Mouse (Mus musculus): ENCODE measurements around the gene Fancd2. TPM values are rescaled to one million over a fixed set of nuclear protein-coding genes. Genes with fewer than 3 reads are reported as not detected.

Gene Fancd2
- polyA plus RNA-seq (2014; fragmentation: Illumina TruSeq; extraction: RNeasy Lipid Tissue Mini Kit (QIAGEN cat#74804); ENCODE audit: low read depth, low replicate concordance) = 1.2 TPM

DNA sequence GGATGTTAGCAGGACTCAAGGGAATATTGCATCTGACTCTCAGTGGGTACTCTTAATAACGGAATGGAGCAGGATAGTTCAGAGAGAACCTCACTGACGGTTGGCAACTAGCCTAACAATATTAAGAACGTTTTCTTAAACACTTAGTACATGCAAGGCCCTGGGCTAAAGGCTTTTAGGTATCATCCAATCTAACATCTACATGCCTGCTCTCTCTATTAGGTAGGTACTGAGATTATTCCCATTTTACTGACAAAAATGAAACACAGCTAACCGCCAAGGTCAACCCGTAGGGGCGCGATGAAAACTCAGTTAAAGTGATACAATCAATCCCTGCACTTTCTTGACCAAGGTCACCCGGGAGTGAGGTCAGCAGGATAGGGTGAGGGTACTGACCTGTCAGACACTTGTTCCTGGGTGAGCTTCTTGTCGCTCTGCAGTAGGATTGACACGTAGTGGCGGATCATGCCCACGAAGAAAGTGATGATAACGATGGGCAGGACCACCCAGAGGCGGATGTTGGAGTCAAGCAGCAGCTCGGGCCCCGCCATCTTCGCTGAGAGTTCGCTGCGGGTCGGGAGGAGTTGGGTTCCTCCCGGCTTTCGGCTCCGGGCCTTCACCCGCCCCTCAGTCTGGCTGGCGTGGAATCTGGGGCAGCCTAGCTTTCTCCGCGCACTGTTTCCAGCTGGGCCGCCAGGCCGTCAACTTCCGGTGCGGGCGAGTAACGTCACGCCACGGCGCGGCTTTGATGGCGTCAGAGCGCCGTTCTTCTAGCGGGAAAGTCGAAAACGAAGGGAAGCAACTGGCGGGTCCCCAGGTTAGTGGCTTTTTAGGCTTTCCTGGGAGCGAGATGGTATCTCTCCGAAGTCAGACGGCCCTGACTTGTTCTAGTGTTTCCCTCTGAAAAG lies at the start of gene Fancd2, which contains the start of gene Emc3:
Gene Fancd2, plus strand, starts transcription at position 751 of the 908 bp plus-strand sequence.
Gene Emc3, minus strand, starts transcription at position 721 of the 908 bp plus-strand sequence.

DNA sequence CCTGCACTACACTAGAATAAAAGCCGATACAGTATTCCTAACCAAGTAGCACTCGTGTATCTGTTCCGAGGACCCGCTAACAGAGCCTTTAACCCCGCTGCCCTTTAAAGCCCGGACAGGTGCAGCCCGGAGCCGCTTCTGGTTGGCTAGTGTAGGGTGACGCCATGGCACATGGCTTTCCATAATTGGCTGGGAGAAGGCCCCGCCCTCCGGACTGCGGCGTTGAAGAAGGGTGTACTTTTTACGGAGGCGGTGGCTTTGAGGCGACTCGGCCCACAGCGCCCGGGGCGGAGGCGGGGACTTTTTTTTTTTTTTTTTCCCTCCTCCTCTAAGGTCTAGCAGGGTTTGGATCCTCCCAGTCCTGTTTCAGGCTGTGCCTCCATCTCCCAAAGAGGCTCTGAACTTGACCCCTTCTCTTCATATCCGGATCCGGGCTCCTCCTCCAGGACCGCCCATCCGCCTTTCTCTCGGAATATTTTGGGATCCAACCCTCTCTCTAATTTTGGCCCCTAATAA lies 48.3 kb upstream of the Fancd2 start, which contains the start of gene Creld1:
Gene Creld1, plus strand, starts transcription at position 198 of the 516 bp plus-strand sequence.

DNA sequence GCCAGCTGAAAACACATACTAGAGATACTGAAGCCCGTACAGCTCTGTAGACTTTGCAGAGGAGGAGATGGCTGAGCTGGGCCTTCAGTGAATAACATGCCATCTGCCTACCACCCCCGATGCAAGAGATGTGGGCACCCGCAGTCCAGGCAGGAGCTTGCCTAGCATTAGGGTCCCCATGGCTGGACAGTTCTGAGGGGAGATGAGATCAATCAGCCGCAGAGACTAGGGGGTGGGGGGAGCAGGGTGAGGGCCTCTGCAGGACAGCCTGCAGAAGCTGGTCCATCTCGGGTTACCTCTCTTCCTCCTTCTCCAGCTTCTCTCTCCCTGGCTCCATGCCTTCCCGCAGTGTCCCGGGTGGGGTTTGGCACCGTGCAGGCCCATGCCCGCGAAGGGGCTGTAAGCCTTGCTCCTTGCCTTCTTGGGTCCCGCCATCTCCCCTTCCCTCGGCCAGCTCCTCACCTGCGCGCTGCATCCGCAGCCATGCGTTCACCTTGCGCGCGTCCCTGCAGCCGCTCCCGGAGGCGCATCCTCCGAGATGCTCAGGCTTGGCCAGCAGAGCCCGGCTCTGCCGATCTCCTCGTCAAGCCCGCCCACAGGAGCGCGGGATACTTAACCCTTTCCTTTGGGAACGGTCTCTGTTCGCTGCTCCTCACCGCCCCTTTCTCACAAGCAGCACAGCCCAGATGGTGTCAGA lies 29.9 kb upstream of the Fancd2 start, which contains the start of gene Prrt3:
Gene Prrt3, minus strand, starts transcription at position 544 of the 697 bp plus-strand sequence.

DNA sequence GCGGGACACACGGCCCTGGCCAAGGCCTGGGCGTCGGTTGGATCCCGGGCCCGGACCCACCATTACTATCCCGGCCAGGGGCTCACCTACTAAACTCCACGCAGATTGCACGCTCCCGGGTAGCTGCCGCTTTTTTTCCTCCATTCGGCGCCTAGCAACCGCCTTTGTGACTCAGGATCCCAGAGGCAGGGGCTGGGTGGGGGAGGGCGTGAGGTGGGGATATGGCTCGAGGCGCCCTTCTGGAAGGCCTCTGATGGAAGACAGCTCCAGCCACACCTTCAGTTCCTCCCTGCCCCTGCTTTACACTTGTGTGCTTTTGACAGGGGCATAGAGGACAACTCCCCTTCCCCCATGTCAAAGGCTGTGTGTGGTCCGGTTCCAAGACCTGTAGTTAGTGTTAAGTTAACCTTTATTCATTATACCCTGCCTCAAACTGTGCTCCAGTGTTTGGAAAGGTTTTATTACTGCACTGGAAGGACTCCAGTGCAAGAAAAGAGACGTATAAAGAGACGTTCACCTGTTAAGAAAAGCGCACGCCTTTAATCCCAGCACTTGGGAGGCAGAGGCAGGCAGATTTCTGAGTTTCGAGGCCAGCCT lies 69.2 kb downstream of the Fancd2 start, which contains the start of gene Fancd2os:
Gene Fancd2os, minus strand, starts transcription at position 173 of the 597 bp plus-strand sequence.

DNA sequence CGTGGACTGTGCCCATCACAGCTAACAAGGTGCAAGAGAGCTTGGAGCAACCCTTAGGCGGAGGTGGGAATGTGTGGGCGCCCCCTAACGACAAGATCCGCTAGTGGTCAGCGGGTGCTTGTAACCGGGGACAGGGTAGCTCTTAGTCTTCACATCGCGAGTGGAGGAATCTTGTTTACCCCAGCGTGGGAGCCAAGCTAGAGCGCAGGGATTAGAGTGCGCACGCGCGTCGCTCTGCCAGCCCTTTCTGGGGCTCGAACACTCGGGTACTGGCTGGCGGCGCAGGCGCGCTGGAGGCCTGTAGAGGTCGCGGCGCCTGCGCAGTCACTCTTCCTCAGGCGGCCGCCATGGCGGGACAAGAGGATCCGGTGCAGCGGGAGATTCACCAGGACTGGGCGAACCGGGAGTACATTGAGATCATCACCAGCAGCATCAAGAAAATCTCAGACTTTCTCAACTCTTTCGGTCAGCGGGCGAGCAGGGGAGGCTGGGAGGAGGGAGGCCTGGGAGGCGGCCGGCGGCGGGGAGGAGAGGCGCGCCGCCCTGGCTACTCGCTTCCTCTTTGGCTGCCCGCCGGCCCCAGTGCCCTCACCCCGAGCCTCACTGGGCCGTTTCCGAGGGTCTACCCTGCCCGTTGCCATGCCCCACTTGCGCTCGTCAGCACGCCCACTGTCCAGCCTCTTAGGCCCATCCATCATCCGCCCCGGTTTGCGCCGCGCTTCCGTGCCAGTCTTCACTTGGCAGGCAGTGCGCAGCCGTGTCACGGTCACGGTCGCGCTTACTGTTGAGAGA lies 73.1 kb downstream of the Fancd2 start, which contains the start of gene Brk1:
Gene Brk1, plus strand, starts transcription at position 341 of the 792 bp plus-strand sequence.

DNA sequence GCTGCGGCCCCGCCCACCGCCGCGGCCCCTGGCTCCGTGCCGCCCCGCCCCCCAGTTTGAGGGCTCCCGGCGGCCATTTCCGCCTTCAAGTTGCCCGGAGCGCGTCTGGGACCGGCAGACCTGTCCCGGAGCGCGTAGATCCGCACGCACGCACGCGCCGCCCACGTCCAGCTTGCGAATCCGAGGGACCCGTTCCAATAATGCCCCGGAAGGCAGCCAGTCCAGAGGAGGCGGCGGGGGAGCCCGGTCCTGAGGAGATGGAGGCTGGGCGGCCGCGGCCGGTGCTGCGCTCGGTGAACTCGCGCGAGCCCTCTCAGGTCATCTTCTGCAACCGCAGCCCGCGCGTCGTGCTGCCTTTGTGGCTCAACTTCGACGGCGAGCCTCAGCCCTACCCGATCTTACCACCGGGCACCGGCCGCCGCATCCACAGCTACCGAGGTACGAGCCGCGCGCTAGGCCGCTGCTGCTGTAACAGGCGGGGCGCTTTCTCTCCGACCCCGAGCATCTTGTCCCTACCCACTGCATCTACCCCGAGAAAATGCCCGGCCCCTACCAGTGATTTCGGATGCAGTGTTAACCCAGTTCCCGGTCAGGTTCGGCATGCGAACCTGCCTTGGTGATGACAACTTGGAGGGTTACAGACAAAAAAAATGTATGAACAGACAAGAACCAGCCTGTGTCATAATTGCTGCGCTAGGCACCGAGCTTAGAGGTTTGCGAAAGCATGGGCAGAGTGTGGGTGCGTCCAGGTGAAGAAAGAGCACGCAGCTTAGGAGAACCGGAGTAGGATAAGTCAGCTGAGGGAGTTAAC lies 92.7 kb downstream of the Fancd2 start, which contains the start of gene Vhl:
Gene Vhl, plus strand, starts transcription at position 19 of the 811 bp plus-strand sequence.

DNA sequence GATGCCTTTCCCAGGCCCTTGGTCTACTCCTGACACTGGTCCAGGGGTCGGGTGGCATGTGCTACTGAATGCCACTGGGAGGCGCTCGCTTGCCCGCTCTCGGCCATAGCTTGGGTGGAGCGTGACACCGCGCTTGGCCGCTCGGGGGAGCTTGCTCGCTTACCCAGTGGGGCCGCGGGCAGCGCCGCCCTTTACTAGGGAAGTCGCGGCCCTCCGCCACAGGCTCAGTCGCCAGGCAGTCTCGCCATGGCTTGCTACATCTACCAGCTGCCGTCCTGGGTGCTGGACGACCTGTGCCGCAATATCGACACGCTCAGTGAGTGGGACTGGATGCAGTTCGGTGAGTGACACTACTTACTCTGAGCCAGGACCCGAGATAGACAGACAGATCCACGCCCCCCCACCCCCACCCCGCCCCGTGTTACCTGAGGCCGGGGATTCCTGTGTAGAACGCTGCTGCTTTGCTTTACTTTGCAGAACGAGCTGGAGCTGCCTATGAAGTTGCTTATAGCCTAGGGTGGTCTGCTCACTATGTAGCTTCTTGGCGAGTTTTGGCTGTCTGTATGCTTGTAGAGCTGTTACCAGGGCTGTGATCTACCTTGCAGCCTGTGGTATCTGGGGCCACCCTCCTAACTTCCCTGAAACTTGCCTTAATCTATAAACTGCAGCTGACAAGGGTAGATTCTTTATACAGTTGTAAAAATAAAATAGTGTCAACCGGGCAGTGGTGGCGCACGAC lies 107.0 kb downstream of the Fancd2 start, which contains the start of gene Irak2:
Gene Irak2, plus strand, starts transcription at position 166 of the 739 bp plus-strand sequence.

Other genes with a start within 250 kb of the Fancd2 start
- gene Cpne9, start 249.4 kb upstream of the Fancd2 start, polyA plus RNA-seq (2014; fragmentation: Illumina TruSeq; extraction: RNeasy Lipid Tissue Mini Kit (QIAGEN cat#74804); ENCODE audit: low read depth, low replicate concordance) = not detected
- 21.9 TPM for gene Brpf1, start 224.5 kb upstream of the Fancd2 start, polyA plus RNA-seq (2014; fragmentation: Illumina TruSeq; extraction: RNeasy Lipid Tissue Mini Kit (QIAGEN cat#74804); ENCODE audit: low read depth, low replicate concordance)
- gene Ogg1, start 204.7 kb upstream of the Fancd2 start, polyA plus RNA-seq (2014; fragmentation: Illumina TruSeq; extraction: RNeasy Lipid Tissue Mini Kit (QIAGEN cat#74804); ENCODE audit: low read depth, low replicate concordance) = 13.8 TPM
- 62.0 TPM for gene Camk1, start 187.7 kb upstream of the Fancd2 start, polyA plus RNA-seq (2014; fragmentation: Illumina TruSeq; extraction: RNeasy Lipid Tissue Mini Kit (QIAGEN cat#74804); ENCODE audit: low read depth, low replicate concordance)
- gene Tada3, start 153.8 kb upstream of the Fancd2 start, polyA plus RNA-seq (2014; fragmentation: Illumina TruSeq; extraction: RNeasy Lipid Tissue Mini Kit (QIAGEN cat#74804); ENCODE audit: low read depth, low replicate concordance) = 31.6 TPM
- 109 TPM for gene Arpc4, start 153.6 kb upstream of the Fancd2 start, polyA plus RNA-seq (2014; fragmentation: Illumina TruSeq; extraction: RNeasy Lipid Tissue Mini Kit (QIAGEN cat#74804); ENCODE audit: low read depth, low replicate concordance)
- gene Ttll3, start 142.4 kb upstream of the Fancd2 start, polyA plus RNA-seq (2014; fragmentation: Illumina TruSeq; extraction: RNeasy Lipid Tissue Mini Kit (QIAGEN cat#74804); ENCODE audit: low read depth, low replicate concordance) = 8.6 TPM
- 27.3 TPM for gene Rpusd3, start 112.3 kb upstream of the Fancd2 start, polyA plus RNA-seq (2014; fragmentation: Illumina TruSeq; extraction: RNeasy Lipid Tissue Mini Kit (QIAGEN cat#74804); ENCODE audit: low read depth, low replicate concordance)
- gene Cidec, start 95.9 kb upstream of the Fancd2 start, polyA plus RNA-seq (2014; fragmentation: Illumina TruSeq; extraction: RNeasy Lipid Tissue Mini Kit (QIAGEN cat#74804); ENCODE audit: low read depth, low replicate concordance) = 1,142 TPM
- gene Jagn1, start 89.1 kb upstream of the Fancd2 start, polyA plus RNA-seq (2014; fragmentation: Illumina TruSeq; extraction: RNeasy Lipid Tissue Mini Kit (QIAGEN cat#74804); ENCODE audit: low read depth, low replicate concordance) = 50.6 TPM
- gene Il17re, start 73.2 kb upstream of the Fancd2 start, polyA plus RNA-seq (2014; fragmentation: Illumina TruSeq; extraction: RNeasy Lipid Tissue Mini Kit (QIAGEN cat#74804); ENCODE audit: low read depth, low replicate concordance) = 10.4 TPM
- gene Il17rc, start 60.3 kb upstream of the Fancd2 start, polyA plus RNA-seq (2014; fragmentation: Illumina TruSeq; extraction: RNeasy Lipid Tissue Mini Kit (QIAGEN cat#74804); ENCODE audit: low read depth, low replicate concordance) = 22.4 TPM
- gene Creld1, start 48.4 kb upstream of the Fancd2 start, polyA plus RNA-seq (2014; fragmentation: Illumina TruSeq; extraction: RNeasy Lipid Tissue Mini Kit (QIAGEN cat#74804); ENCODE audit: low read depth, low replicate concordance) = 41.7 TPM
- gene Prrt3, start 29.8 kb upstream of the Fancd2 start, polyA plus RNA-seq (2014; fragmentation: Illumina TruSeq; extraction: RNeasy Lipid Tissue Mini Kit (QIAGEN cat#74804); ENCODE audit: low read depth, low replicate concordance) = not detected
- 68.1 TPM for gene Emc3, start within 50 bp of the Fancd2 start, polyA plus RNA-seq (2014; fragmentation: Illumina TruSeq; extraction: RNeasy Lipid Tissue Mini Kit (QIAGEN cat#74804); ENCODE audit: low read depth, low replicate concordance)
- 1.1 TPM for gene Fancd2os, start 69.0 kb downstream of the Fancd2 start, polyA plus RNA-seq (2014; fragmentation: Illumina TruSeq; extraction: RNeasy Lipid Tissue Mini Kit (QIAGEN cat#74804); ENCODE audit: low read depth, low replicate concordance)
- 147 TPM for gene Brk1, start 73.1 kb downstream of the Fancd2 start, polyA plus RNA-seq (2014; fragmentation: Illumina TruSeq; extraction: RNeasy Lipid Tissue Mini Kit (QIAGEN cat#74804); ENCODE audit: low read depth, low replicate concordance)
- 27.4 TPM for gene Vhl, start 92.3 kb downstream of the Fancd2 start, polyA plus RNA-seq (2014; fragmentation: Illumina TruSeq; extraction: RNeasy Lipid Tissue Mini Kit (QIAGEN cat#74804); ENCODE audit: low read depth, low replicate concordance)
- 39.1 TPM for gene Irak2, start 106.8 kb downstream of the Fancd2 start, polyA plus RNA-seq (2014; fragmentation: Illumina TruSeq; extraction: RNeasy Lipid Tissue Mini Kit (QIAGEN cat#74804); ENCODE audit: low read depth, low replicate concordance)
- gene Tatdn2, start 165.4 kb downstream of the Fancd2 start, polyA plus RNA-seq (2014; fragmentation: Illumina TruSeq; extraction: RNeasy Lipid Tissue Mini Kit (QIAGEN cat#74804); ENCODE audit: low read depth, low replicate concordance) = 28.8 TPM
- not detected for gene Ghrl, start 188.2 kb downstream of the Fancd2 start, polyA plus RNA-seq (2014; fragmentation: Illumina TruSeq; extraction: RNeasy Lipid Tissue Mini Kit (QIAGEN cat#74804); ENCODE audit: low read depth, low replicate concordance)
- 130 TPM for gene Sec13, start 209.1 kb downstream of the Fancd2 start, polyA plus RNA-seq (2014; fragmentation: Illumina TruSeq; extraction: RNeasy Lipid Tissue Mini Kit (QIAGEN cat#74804); ENCODE audit: low read depth, low replicate concordance)

All from adipose tissue, adult 10 weeks (tissue).